Mouse (Mus musculus): ENCODE measurements around the gene Sspo.

Gene Sspo

GRCm38 (mm10) chr6:48447929-48448328 lies at the start of gene Sspo:
TSS of gene Sspo (plus strand) at chr6:48448229.
- ATAC-seq (ENCODE audit: low TSS enrichment): no peak

GRCm38 (mm10) chr6:48399906-48400305 lies 48.1 kb upstream of the Sspo start:
- no peak for ATAC-seq (ENCODE audit: low TSS enrichment)

GRCm38 (mm10) chr6:48404071-48404470 lies 44.0 kb upstream of the Sspo start:
- ATAC-seq (ENCODE audit: low TSS enrichment): no peak

GRCm38 (mm10) chr6:48409726-48410343 lies 38.2 kb upstream of the Sspo start:
- no peak for ATAC-seq (ENCODE audit: low TSS enrichment)

GRCm38 (mm10) chr6:48410551-48410950 lies 37.5 kb upstream of the Sspo start:
- no peak for ATAC-seq (ENCODE audit: low TSS enrichment)

- ATAC-seq (ENCODE audit: low TSS enrichment): peak; percentile 48; the same call in 1 of the 2 replicates
Observed at GRCm38 (mm10) chr6:48411193-48412092, 36.6 kb upstream of the Sspo start.

- no peak for ATAC-seq (ENCODE audit: low TSS enrichment)
Observed at GRCm38 (mm10) chr6:48412147-48412546, 35.9 kb upstream of the Sspo start.

- ATAC-seq (ENCODE audit: low TSS enrichment): 0 out of 2 replicates have a peak, but pooled peaks have one; percentile 11
Observed at GRCm38 (mm10) chr6:48412662-48413061, 35.4 kb upstream of the Sspo start.

GRCm38 (mm10) chr6:48413081-48413480 lies 34.9 kb upstream of the Sspo start:
- ATAC-seq (ENCODE audit: low TSS enrichment): peak; percentile 21; the same call in 1 of the 2 replicates

GRCm38 (mm10) chr6:48414886-48415285 lies 33.1 kb upstream of the Sspo start:
- no peak for ATAC-seq (ENCODE audit: low TSS enrichment)

- no peak for ATAC-seq (ENCODE audit: low TSS enrichment)
Observed at GRCm38 (mm10) chr6:48415636-48416035, 32.4 kb upstream of the Sspo start.

GRCm38 (mm10) chr6:48416486-48416885 lies 31.5 kb upstream of the Sspo start:
- ATAC-seq (ENCODE audit: low TSS enrichment): no peak

GRCm38 (mm10) chr6:48420647-48421046 lies 27.4 kb upstream of the Sspo start:
- ATAC-seq (ENCODE audit: low TSS enrichment): 0 out of 2 replicates have a peak, but pooled peaks have one; percentile 32

GRCm38 (mm10) chr6:48423336-48423735 lies 24.7 kb upstream of the Sspo start:
- no peak for ATAC-seq (ENCODE audit: low TSS enrichment)

GRCm38 (mm10) chr6:48424074-48424473 lies 24.0 kb upstream of the Sspo start:
- ATAC-seq (ENCODE audit: low TSS enrichment): no peak

GRCm38 (mm10) chr6:48426956-48427355 lies 21.1 kb upstream of the Sspo start:
- no peak for ATAC-seq (ENCODE audit: low TSS enrichment)

GRCm38 (mm10) chr6:48428769-48429557 lies 19.1 kb upstream of the Sspo start:
- 0 out of 2 replicates have a peak, but pooled peaks have one; percentile 27 for ATAC-seq (ENCODE audit: low TSS enrichment)

GRCm38 (mm10) chr6:48430748-48431147 lies 17.3 kb upstream of the Sspo start:
- no peak for ATAC-seq (ENCODE audit: low TSS enrichment)

- no peak; the same call in 1 of the 2 replicates for ATAC-seq (ENCODE audit: low TSS enrichment)
Observed at GRCm38 (mm10) chr6:48432893-48433816, 14.9 kb upstream of the Sspo start.

GRCm38 (mm10) chr6:48434651-48435050 lies 13.4 kb upstream of the Sspo start:
- ATAC-seq (ENCODE audit: low TSS enrichment): no peak

GRCm38 (mm10) chr6:48435111-48435510 lies 12.9 kb upstream of the Sspo start:
- ATAC-seq (ENCODE audit: low TSS enrichment): no peak
